Mouse (Mus musculus): ENCODE results near the gene Zbtb34.

Gene Zbtb34

DNA sequence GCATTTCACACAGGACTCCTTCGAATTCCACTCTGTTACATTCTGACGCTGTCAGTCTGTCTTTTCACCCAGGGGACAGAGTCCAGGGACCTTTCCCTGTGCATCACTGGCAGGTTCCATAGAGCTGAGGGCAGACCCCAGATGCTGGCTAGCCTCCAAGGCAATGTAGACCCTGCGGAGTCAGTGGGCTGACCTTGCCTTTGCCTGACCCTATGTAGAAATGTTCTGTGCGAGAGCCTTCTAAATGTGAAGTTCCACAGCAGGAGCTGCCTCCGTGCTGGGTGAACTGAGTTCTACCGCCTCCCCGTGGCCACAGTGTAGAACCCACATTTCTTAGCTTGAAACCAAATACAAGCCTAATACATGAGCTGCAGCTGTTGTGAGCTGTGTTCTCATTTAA is 28.9 kb downstream of the Zbtb34 start:
- DNase-seq (ENCODE audit: low read depth in 2 of 2, low spot score in 2 of 2) = peak; percentile 20

DNA sequence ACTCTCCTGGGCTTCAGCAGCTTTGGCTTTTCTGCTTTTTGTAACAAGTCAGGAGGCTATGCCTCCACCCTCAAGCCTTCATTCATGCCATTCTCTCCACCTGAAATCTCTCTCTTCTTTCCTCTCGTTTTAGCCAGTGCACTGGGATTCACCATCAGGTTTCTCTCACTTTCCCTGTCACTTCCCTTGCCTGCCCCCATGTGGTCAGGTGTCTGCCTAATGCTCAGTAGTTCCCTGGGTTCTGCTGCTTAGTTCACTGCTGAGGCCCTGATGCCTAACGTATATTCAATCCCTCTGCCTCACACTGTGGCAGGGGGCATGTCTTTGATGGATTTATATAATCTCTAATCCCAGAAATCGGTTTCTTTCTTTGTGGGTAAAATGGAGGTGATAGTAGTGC is 29.9 kb downstream of the Zbtb34 start:
- no peak for DNase-seq (ENCODE audit: low read depth in 2 of 2, low spot score in 2 of 2)

DNA sequence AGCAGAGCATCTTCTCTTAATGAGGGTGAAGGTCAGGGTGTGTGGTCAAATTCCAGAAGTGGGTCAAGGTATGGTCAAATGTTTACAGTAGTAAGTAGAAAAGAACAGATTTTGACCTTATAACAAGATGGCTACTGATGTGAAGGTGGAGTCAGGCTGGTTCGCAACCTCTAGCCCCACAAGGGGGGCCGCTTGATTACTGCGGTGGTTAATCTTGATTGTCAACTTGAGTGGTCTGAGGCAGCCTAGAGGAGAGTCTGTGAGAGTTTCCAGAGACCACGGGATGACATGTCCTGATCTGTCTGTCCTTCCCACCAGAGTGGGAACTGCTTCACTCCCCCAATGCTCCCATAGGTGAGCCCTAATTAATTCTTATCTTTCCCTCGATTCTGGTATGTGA is 30.6 kb downstream of the Zbtb34 start:
- no peak for DNase-seq (ENCODE audit: low read depth in 2 of 2, low spot score in 2 of 2)

DNA sequence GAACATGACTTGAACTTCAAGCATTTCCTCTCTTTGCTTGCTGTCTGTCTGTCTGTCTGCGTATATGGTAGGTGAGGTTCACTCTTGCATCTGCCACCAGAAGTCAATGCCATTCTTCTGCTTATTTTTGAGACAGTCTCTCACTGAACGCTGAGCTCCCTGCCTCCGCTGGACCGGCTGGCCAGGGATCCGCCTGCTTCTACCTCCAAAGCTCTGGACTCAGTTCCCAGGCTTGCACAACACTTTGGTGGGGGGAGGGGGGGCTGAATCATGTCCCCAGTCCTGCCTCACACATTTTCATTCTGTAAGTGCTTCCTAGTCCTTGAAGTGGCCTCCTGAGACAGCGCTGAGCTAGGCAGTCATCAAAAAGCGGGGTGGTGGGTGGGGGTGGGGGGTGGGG is 32.0 kb downstream of the Zbtb34 start:
- no peak for DNase-seq (ENCODE audit: low read depth in 2 of 2, low spot score in 2 of 2)

DNA sequence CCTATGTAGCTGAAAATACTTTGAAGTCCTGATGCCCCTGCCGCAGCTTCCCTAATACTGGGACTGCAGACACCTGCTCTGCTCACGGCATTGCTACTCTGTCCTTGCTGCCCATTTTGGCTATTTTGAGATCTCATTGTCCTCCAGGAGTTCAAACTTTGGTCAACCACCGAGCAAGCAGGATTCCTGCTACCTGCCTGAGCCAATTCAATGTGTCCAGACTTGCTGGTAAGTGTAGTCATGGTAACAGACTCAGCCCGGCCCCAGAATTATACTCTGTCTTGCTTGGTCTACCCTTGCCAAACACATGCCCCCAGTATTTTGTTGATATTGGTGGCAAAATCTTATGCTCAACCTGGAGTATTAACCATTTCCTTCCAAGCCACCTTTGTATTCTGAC is 34.1 kb downstream of the Zbtb34 start:
- DNase-seq (ENCODE audit: low read depth in 2 of 2, low spot score in 2 of 2) = no peak

DNA sequence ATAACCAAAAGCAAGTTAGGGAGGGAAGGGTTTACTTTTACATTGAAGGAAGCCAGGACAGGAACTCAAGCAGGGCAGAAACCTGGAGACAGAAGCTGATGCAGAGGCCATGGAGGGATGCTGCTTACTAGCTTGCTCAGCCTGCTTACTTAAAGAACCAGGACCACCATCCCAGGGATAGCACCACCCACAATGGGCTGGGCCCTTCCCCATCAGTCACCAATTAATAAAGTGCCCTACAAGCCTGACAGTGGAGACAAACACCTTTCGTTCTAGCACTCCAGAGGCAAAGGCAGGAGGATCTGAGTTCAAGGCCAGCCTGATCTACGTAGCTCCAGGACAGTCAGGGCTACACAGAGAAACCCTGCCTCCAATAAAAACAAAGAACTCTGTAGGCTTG is 36.1 kb downstream of the Zbtb34 start:
- no peak for DNase-seq (ENCODE audit: low read depth in 2 of 2, low spot score in 2 of 2)

DNA sequence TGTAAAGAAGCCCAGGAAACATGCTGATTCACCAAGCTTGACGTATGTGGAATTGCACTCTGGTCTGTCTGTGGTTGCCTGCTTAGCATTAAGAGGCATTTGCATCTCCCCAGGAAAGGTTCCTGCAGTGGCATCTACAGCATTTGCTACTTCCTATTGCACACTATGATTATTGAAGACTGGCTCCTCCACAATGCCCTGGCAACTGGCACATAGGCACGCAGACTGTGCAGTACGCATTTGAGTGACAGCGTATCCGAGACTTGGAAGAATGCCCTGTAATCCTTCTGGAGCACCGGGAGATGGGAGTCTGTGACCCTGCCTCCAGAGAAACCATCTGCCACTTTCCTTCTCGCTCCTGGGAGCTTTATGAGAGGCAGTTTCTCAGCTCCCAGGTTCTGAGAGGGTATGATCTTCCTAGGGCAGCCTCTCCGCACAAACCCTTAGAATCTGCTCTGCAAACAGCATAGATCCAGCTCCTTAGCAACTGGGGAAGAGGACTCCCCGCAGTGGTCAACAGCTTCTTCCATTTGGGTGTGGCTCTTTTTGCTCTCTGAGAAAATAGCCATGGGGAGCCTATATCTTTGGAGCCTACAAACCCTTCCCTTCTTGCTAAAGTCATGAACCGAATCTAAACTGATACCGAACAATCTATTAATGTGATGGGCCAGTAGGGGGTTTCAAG is 37.0 kb downstream of the Zbtb34 start:
- DNase-seq (ENCODE audit: low read depth in 2 of 2, low spot score in 2 of 2) = no peak

DNA sequence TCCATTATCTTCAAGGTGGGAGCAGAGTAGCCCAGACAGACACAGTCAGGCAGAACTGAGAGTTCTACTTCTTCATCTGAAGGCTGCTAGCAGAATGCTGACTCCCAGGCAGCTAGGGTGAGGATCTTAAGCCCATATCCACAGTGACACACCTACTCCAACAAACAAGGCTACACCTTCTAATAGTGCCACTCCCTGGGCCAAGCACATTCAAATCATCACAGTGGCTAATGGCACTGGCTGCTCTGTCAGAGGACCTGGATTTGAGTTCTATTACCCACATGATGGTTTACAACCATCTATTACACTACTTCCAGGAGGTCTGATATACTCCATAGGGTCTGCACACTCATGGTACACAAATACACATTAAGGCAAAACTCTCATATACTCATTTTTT is 38.1 kb downstream of the Zbtb34 start:
- no peak for DNase-seq (ENCODE audit: low read depth in 2 of 2, low spot score in 2 of 2)

DNA sequence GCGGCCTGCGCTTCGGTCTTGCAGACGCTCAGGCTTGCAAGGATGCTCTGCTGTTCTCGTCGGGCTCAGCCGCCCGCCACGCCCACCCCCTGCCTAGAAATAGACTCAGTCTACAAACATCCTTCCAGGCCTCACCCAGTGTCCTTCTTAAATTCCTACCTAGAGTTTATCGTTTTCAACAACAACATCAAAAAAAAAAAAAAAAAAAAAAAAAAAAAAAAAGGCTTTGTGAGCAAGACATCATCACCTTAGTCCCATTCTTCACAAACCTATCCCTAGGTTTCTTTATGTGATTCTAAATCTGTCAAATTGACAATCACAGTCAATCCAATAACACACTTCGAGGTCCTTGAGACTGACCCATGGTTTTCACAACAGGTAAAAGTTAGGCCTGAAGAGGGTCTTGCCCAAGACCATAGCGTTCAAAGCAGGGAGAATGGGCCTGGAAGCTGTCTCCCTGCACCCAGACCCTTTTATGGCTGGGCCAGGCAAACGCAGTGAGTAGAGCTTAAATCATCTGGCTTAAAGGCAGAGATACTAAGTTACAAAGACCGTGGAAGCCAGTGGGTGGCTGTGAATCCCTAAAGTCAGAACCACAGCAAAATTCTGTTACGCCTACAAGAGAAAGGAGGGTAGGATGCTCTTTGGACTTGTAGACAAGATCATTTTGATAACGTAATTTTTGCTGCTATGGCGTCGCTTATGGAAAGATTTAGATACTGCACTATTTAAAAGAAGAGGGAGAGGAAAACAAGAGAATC is 59.3 kb downstream of the Zbtb34 start:
- no peak for DNase-seq (ENCODE audit: low read depth in 2 of 2, low spot score in 2 of 2)

DNA sequence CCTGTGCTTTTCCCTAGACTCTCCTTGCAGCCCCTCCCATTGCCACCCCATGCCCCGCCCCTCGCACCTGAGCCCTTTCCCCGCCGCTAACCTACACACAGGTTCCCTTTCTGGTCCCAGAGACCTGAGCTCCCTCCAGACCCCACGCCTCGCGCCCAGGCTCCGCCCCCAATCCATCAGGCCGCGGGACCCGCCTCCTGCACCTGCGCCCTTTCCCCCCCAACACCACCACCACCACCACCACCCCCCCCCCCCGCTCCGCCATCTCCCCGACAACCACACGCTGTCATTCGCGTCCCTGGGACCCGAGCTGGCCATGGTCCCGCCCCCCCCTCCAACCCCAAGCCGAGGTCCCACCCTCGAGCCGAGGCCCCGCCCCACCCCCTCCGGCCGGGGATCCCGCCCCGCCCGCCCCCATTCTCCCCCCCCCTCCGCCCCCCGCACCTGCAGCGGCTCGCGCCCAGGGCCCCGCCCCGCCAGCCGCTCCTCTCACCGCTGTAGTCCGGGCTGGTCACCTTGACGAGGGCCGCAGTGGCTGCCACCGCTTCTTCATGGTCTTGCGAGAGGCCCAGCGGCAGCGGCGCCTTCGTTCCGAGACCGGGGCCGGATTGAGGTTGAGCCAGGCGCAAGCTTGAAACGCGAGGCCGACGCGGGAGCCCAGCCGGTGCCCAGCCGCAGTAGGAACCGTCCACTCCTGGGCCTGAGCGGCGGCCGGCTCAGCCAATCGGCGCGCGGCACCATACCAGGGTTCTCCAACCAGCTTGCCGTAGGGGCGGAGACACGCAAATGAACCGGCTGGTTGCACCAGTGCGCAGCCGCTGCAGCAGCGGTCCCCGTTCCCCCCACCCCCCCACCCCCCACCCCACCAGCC is 60.1 kb downstream of the Zbtb34 start, which contains the start of gene Ralgps1:
Gene Ralgps1, minus strand, starts transcription at position 710 of the 871 bp plus-strand sequence.
- DNase-seq (ENCODE audit: low read depth in 2 of 2, low spot score in 2 of 2) = peak; percentile 81 to 85

DNA sequence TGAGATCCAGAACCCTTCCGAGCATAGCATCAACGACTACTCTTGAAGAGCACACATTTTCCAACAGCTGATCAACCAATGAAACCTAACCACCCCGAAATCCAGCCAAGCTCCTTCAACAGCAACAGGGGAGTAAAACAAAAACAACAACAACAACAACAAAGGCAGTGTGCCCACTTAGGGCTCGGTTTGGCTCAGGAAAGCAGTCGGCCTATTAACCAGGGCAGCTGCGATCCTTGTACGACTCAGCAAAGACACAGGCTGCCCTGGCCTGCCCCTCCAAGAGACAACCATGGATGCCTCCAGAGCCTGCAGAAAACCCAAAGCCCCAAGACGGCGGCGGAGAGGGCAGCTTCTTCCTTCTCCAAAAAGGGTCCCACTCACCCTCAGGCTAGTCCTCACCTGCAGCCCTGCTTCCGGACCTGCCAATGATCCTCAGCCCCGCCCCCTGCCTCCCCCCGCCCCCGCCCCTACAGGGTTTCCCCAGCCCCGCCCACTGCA is 60.8 kb downstream of the Zbtb34 start:
- DNase-seq (ENCODE audit: low read depth in 2 of 2, low spot score in 2 of 2) = peak in 1 of 2 experiments; percentile 8

DNA sequence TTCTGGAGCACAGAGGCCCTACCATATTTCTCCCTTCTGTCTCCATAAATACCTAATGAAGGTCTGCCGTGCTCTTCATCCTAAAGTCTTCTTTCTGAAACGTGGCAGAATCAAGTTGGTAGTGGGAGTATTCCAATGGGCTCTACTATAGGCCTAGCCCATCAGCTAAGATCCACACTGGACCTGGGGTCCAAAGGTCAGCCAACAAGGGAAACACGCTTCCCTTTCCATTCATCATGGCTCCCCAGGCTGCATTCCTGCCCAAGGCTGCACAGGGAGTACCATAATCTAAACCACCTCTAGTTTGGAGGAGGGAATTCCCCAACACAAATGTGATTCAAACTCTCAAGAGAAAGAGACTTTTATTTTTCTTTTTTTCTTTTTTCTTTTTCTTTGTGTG is 61.7 kb downstream of the Zbtb34 start:
- DNase-seq (ENCODE audit: low read depth in 2 of 2, low spot score in 2 of 2) = no peak

DNA sequence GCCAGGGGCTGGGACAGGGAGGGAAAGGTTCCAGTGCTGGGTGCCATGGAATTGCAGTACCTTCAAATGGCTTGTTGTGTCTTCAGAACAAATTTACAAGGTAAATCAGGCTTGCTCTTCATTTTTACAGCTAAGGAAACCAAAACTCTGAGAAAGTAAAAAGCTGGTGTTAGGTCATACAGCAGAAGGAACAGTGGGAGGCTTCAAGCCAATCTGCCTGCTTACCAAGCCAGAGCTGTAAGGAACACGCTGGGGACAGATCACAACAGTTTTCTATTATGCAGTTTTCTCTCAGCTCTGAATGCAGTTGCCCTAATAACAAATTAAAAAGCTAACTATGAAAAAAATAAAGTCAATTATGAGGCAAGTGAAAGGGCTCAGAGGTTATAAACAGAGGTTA is 62.6 kb downstream of the Zbtb34 start:
- DNase-seq (ENCODE audit: low read depth in 2 of 2, low spot score in 2 of 2) = no peak

DNA sequence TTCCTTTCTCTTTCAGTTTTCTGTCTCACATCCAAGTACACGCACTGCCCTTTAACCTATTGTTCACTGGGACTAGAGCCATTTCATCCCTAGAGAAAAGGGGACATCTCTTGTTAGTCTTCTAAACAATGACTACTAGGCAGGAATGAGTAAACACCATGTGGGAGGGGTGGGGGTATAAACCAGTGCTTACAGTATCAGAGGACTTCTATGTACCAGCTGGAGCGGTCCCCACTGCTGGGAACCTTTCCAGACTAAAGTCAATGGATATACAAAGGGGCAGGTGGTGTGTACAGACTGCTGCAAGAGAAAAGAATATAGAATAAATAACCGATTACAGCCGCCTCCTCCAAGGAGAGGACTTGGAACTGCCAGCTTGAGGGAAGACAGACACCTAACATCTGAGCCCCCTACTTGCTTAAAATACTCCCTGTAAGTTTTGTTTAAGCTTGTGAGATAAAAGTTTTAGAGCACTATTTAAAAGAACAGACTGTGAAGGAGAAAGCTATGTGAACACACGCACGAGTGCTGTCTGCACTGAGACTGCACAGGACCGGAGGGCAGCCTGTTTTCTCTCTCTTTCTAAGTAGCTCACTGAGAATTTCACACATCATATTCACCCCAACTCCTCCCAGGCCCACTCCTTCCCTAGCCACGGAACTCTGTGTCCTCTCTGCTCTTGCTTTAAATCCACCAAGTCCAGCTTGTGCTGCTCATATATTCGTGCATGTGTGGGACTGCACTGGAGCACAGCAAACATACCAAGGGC is 65.2 kb downstream of the Zbtb34 start:
- DNase-seq (ENCODE audit: low read depth in 2 of 2, low spot score in 2 of 2) = no peak

DNA sequence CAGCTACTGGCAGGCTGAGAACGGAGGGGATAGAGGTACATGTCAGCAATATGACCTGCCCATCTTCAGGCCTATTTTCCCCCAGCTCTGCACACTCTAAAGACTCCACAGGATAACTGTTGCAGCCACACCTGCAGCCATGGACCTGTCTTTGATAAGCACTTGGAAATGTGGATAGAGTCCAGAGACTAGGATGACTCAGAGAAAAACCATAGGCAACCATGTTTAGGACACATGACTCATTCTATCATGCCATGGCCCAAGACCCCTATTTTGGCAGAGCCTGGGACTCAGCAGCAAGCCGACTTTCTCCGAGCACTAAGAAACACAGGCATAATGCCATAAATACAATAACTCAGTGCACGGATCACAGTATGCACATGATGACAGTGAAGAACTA is 66.5 kb downstream of the Zbtb34 start:
- no peak for DNase-seq (ENCODE audit: low read depth in 2 of 2, low spot score in 2 of 2)

DNA sequence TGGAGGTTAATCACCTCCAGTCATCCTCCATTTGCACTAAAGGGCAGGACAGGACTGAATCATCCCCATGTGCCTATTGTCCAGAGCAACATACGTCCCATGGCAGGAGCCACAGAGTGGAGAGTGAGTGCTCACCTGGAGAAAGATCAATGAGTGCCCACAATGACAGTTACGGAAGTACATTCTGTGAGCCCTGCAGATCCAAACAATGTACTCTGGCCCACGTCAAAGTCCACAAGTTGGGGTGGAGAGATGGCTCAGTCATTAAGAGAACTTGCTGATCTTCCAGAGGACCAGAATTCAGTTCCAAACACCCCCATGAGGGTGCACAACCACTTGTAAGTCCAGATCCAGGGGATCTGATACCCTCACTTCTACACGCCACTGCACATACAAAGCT is 67.2 kb downstream of the Zbtb34 start:
- no peak for DNase-seq (ENCODE audit: low read depth in 2 of 2, low spot score in 2 of 2)

DNA sequence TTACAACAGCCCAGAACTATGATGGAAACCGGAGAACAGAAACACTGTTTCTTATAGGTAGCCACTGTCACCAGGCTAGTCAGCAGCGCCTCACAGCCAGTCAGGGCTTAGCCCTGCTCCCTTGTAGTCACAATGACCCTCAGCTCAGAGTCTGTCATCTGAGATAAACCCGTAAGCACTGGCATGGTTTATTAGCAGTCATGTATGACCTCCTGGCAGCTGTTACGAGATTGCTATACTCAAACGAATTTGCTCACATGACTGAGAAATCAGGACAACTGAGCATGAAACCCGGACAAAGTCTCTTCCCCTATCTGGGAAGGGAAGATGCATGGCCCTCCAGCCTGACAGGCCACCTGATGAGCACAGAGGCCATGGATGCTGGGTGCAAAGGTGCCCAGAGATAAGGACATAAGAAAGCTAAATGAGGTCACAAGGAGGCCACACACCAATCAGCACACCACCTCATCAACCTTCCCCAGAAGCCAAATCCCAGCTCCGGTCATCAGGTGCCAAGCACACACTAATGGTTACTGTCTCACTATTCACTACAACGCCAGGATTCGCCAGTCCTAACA is 69.9 kb downstream of the Zbtb34 start:
- no peak for DNase-seq (ENCODE audit: low read depth in 2 of 2, low spot score in 2 of 2)

DNA sequence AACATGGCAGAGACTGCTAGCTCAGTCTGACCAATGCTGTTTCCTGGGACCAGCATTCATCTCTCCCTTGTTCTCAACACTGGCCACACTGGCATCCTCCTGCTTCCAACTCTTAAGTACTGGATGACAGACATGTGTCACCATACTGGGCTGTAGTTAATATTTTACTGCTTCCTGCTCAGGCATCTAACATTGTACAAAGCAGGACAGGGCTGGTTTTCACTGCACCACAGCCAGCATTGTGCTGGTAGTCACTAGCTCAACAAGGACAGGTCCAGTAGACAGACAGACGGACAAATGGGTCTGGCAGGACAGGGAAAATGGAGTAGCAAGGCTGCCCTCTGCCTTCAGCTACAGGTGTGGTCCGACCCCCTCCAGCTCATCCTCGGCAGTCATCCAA is 70.6 kb downstream of the Zbtb34 start:
- DNase-seq (ENCODE audit: low read depth in 2 of 2, low spot score in 2 of 2) = no peak

DNA sequence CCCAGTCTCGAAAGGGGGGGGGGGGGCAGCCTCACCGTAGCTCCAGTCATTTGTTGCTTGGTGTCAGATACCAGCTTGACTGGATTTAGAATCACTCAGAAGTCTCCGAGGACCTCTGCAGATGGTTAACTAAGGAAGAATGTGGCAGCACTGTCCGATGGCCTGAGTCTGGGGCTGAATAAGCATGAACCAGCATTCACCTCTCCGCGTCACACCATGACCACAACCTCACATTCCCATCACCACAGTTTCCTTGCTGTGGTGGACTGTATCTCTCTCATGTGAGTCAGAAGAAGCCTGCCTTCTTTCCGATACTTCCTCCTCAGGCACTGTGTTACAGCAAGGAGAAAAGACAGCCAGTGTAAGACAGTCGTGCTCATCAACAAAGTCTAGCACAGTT is 71.9 kb downstream of the Zbtb34 start:
- DNase-seq (ENCODE audit: low read depth in 2 of 2, low spot score in 2 of 2) = no peak

DNA sequence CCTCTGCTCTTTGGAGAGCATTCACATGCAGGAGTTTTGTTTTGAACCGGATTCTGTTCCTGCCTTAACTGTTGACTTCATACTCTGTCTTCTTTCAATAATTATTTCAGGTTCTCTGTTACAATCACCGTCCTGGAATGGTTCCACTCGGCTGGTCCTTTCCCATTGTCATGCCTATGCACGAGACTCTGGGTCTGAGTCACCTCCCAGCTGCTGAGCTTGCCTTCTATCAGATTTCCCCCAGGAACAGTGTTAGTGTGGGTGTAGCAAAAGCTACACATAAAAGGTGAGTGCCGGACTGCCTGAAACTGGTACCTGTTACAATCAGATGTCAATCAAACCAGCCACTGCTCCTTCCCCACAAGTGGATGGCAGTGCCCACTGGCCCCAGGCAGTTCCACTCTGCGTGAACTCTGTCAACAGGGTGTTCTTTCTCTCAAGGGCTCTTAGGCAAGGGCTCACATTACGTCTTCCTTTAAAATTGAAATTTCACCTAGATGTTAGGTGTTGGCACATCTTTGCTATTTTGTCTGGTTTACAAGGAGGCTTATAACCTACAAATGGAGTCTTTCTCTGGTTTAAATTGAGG is 73.8 kb downstream of the Zbtb34 start:
- DNase-seq (ENCODE audit: low read depth in 2 of 2, low spot score in 2 of 2) = no peak

Measured in CD8-positive naive resting alpha-beta T cell, adult 2 months (primary cell).